Mouse (Mus musculus): ENCODE data around the gene Fbxo40. TPM values are rescaled to one million over a fixed set of nuclear protein-coding genes. Genes with fewer than 3 reads are reported as not detected.

Fbxo40 gene
- 0.11 TPM in 1 of 2 replicates, not detected in the other for polyA plus RNA-seq (2014; fragmentation: Nextera tagmentation; extraction: Ambion mirVana)

- H3K4me2 ChIP-seq (ENCODE audit: low read depth, low read length, severe bottlenecking), result no peak within 1 kb of the TSS
- H3K27ac ChIP-seq (ENCODE audit: low read depth, low read length), result no peak within 1 kb of the TSS
- H3K9ac ChIP-seq (ENCODE audit: low read length), result no peak within 1 kb of the TSS
- ATAC-seq (replicated peaks; ENCODE audit: low FRiP score) (no peak), DNase-seq (ENCODE audit: low spot score) (no peak)
- no peaks in the 10 kb centered on the region for H3K27me3 ChIP-seq (ENCODE audit: control insufficient read depth, insufficient read depth, low read length)
- no peaks in the 10 kb centered on the region for H3K36me3 ChIP-seq (ENCODE audit: control insufficient read depth, insufficient read depth, low read length)
- no peak within 1 kb of the TSS for H3K4me3 ChIP-seq (ENCODE audit: low read depth, low read length)
- no peaks in the 10 kb centered on the region for H3K9me3 ChIP-seq (ENCODE audit: control insufficient read depth, low read length)
- WGBS, result 84% methylated on average over 18 of the region's 18 CpGs
- no peaks in the 10 kb centered on the region for H3K4me1 ChIP-seq (replicated peaks; ENCODE audit: control insufficient read depth, insufficient read depth, low read length)
These were observed at the start of gene Fbxo40 for GRCm38 (mm10) chr16:36989999-36990625. Gene Fbxo40 (minus strand): TSS chr16:36990467.

GRCm38 (mm10) chr16:37034751-37035150 lies 44.5 kb upstream of the Fbxo40 start:
- DNase-seq (ENCODE audit: low spot score), result no peak
- Histone ChIP-seq H3K9ac (ENCODE audit: low read length) (no peak overlapping the region), H3K9me3 (ENCODE audit: control insufficient read depth, low read length) (no peaks in the 10 kb centered on the region), H3K4me3 (ENCODE audit: low read depth, low read length) (no peak overlapping the region), H3K36me3 (ENCODE audit: control insufficient read depth, insufficient read depth, low read length) (peaks cover 2% of the 10 kb centered on the region; the same call in 1 of the 2 replicates), H3K27me3 (ENCODE audit: control insufficient read depth, insufficient read depth, low read length) (no peaks in the 10 kb centered on the region), H3K27ac (ENCODE audit: low read depth, low read length) (no peak overlapping the region), H3K4me1 (replicated peaks; ENCODE audit: control insufficient read depth, insufficient read depth, low read length) (no peaks in the 10 kb centered on the region), H3K4me2 (ENCODE audit: low read depth, low read length, severe bottlenecking) (no peak overlapping the region)
- no peak for ATAC-seq (replicated peaks; ENCODE audit: low FRiP score)
- WGBS, result 96% methylated on average over 8 of the region's 8 CpGs

- WGBS, result 82% methylated on average over 3 of the region's 3 CpGs
- Histone ChIP-seq H3K9me3 (ENCODE audit: control insufficient read depth, low read length) (no peaks in the 10 kb centered on the region), H3K4me3 (ENCODE audit: low read depth, low read length) (no peak overlapping the region), H3K4me2 (ENCODE audit: low read depth, low read length, severe bottlenecking) (no peak overlapping the region), H3K4me1 (replicated peaks; ENCODE audit: control insufficient read depth, insufficient read depth, low read length) (no peaks in the 10 kb centered on the region), H3K36me3 (ENCODE audit: control insufficient read depth, insufficient read depth, low read length) (no peaks in the 10 kb centered on the region; the same call in 1 of the 2 replicates), H3K27ac (ENCODE audit: low read depth, low read length) (no peak overlapping the region), H3K9ac (ENCODE audit: low read length) (no peak overlapping the region), H3K27me3 (ENCODE audit: control insufficient read depth, insufficient read depth, low read length) (no peaks in the 10 kb centered on the region)
- DNase-seq (ENCODE audit: low spot score), result no peak
- ATAC-seq (replicated peaks; ENCODE audit: low FRiP score), result no peak
These were observed 41.7 kb upstream of the Fbxo40 start for GRCm38 (mm10) chr16:37031996-37032395.

GRCm38 (mm10) chr16:37027581-37027980 lies 37.3 kb upstream of the Fbxo40 start:
- Histone ChIP-seq H3K9me3 (ENCODE audit: control insufficient read depth, low read length) (no peaks in the 10 kb centered on the region), H3K4me2 (ENCODE audit: low read depth, low read length, severe bottlenecking) (no peak overlapping the region), H3K4me3 (ENCODE audit: low read depth, low read length) (no peak overlapping the region), H3K27me3 (ENCODE audit: control insufficient read depth, insufficient read depth, low read length) (no peaks in the 10 kb centered on the region), H3K36me3 (ENCODE audit: control insufficient read depth, insufficient read depth, low read length) (no peaks in the 10 kb centered on the region), H3K27ac (ENCODE audit: low read depth, low read length) (no peak overlapping the region), H3K4me1 (replicated peaks; ENCODE audit: control insufficient read depth, insufficient read depth, low read length) (no peaks in the 10 kb centered on the region), H3K9ac (ENCODE audit: low read length) (no peak overlapping the region)
- WGBS, result 89% methylated on average over 3 of the region's 3 CpGs
- DNase-seq (ENCODE audit: low spot score) (no peak), ATAC-seq (replicated peaks; ENCODE audit: low FRiP score) (no peak)

- no peaks in the 10 kb centered on the region for H3K36me3 ChIP-seq (ENCODE audit: control insufficient read depth, insufficient read depth, low read length)
- peaks cover 2% of the 10 kb centered on the region; the same call in 1 of the 2 replicates for H3K4me1 ChIP-seq (replicated peaks; ENCODE audit: control insufficient read depth, insufficient read depth, low read length)
- no peak overlapping the region for H3K27ac ChIP-seq (ENCODE audit: low read depth, low read length)
- no peaks in the 10 kb centered on the region for H3K9me3 ChIP-seq (ENCODE audit: control insufficient read depth, low read length)
- no peaks in the 10 kb centered on the region for H3K27me3 ChIP-seq (ENCODE audit: control insufficient read depth, insufficient read depth, low read length)
- ATAC-seq (replicated peaks; ENCODE audit: low FRiP score), result no peak
- DNase-seq (ENCODE audit: low spot score), result no peak
- H3K9ac ChIP-seq (ENCODE audit: low read length), result peak overlapping the region; percentile 83
- H3K4me2 ChIP-seq (ENCODE audit: low read depth, low read length, severe bottlenecking), result peak overlapping the region; percentile 78
- peak overlapping the region; percentile 90 for H3K4me3 ChIP-seq (ENCODE audit: low read depth, low read length)
- 62% methylated on average over 5 of the region's 5 CpGs for WGBS
These were observed 22.1 kb upstream of the Fbxo40 start for GRCm38 (mm10) chr16:37012336-37012735.

- ATAC-seq (replicated peaks; ENCODE audit: low FRiP score), result peak; percentile 74
- no peaks in the 10 kb centered on the region for H3K9me3 ChIP-seq (ENCODE audit: control insufficient read depth, low read length)
- H3K27me3 ChIP-seq (ENCODE audit: control insufficient read depth, insufficient read depth, low read length), result no peaks in the 10 kb centered on the region
- peaks cover 2% of the 10 kb centered on the region; the same call in 1 of the 2 replicates for H3K4me1 ChIP-seq (replicated peaks; ENCODE audit: control insufficient read depth, insufficient read depth, low read length)
- peak overlapping the region; percentile 78 for H3K4me2 ChIP-seq (ENCODE audit: low read depth, low read length, severe bottlenecking)
- under 1% methylated on average over 26 of the region's 26 CpGs for WGBS
- H3K9ac ChIP-seq (ENCODE audit: low read length), result peak overlapping the region; percentile 83
- no peaks in the 10 kb centered on the region for H3K36me3 ChIP-seq (ENCODE audit: control insufficient read depth, insufficient read depth, low read length)
- H3K4me3 ChIP-seq (ENCODE audit: low read depth, low read length), result peak overlapping the region; percentile 90
- no peak overlapping the region for H3K27ac ChIP-seq (ENCODE audit: low read depth, low read length)
- peak; percentile 68 for DNase-seq (ENCODE audit: low spot score)
These were observed 21.6 kb upstream of the Fbxo40 start for GRCm38 (mm10) chr16:37011922-37012289.

GRCm38 (mm10) chr16:37011061-37011921 lies 21.0 kb upstream of the Fbxo40 start, which contains the start of gene Polq:
Gene Polq (plus strand): TSS chr16:37011786.
- H3K4me1 ChIP-seq (replicated peaks; ENCODE audit: control insufficient read depth, insufficient read depth, low read length), result peaks cover 2% of the 10 kb centered on the region; the same call in 1 of the 2 replicates
- 5% methylated on average over 30 of the region's 30 CpGs for WGBS
- peak; percentile 91 for DNase-seq (ENCODE audit: low spot score)
- H3K4me2 ChIP-seq (ENCODE audit: low read depth, low read length, severe bottlenecking), result peak within 1 kb of the TSS; percentile 78
- H3K9ac ChIP-seq (ENCODE audit: low read length), result peak within 1 kb of the TSS; percentile 83
- no peaks in the 10 kb centered on the region for H3K9me3 ChIP-seq (ENCODE audit: control insufficient read depth, low read length)
- no peak within 1 kb of the TSS for H3K27ac ChIP-seq (ENCODE audit: low read depth, low read length)
- H3K36me3 ChIP-seq (ENCODE audit: control insufficient read depth, insufficient read depth, low read length), result no peaks in the 10 kb centered on the region
- no peaks in the 10 kb centered on the region for H3K27me3 ChIP-seq (ENCODE audit: control insufficient read depth, insufficient read depth, low read length)
- ATAC-seq (replicated peaks; ENCODE audit: low FRiP score), result peak; percentile 96
- peak within 1 kb of the TSS; percentile 90 for H3K4me3 ChIP-seq (ENCODE audit: low read depth, low read length)

GRCm38 (mm10) chr16:37010370-37010769 lies 20.1 kb upstream of the Fbxo40 start:
- no peaks in the 10 kb centered on the region for H3K9me3 ChIP-seq (ENCODE audit: control insufficient read depth, low read length)
- no peak overlapping the region for H3K4me2 ChIP-seq (ENCODE audit: low read depth, low read length, severe bottlenecking)
- ATAC-seq (replicated peaks; ENCODE audit: low FRiP score) (peak; percentile 47), DNase-seq (ENCODE audit: low spot score) (no peak)
- no peak overlapping the region for H3K27ac ChIP-seq (ENCODE audit: low read depth, low read length)
- WGBS, result 71% methylated on average over 4 of the region's 4 CpGs
- no peak overlapping the region for H3K4me3 ChIP-seq (ENCODE audit: low read depth, low read length)
- H3K27me3 ChIP-seq (ENCODE audit: control insufficient read depth, insufficient read depth, low read length), result no peaks in the 10 kb centered on the region
- H3K4me1 ChIP-seq (replicated peaks; ENCODE audit: control insufficient read depth, insufficient read depth, low read length), result peaks cover 2% of the 10 kb centered on the region; the same call in 1 of the 2 replicates
- H3K36me3 ChIP-seq (ENCODE audit: control insufficient read depth, insufficient read depth, low read length), result no peaks in the 10 kb centered on the region
- no peak overlapping the region for H3K9ac ChIP-seq (ENCODE audit: low read length)
